Mouse (Mus musculus) bone marrow macrophage, adult 2 months (primary cell): Measurements from ENCODE around the gene Cdcp1. TPM values are rescaled to one million over a fixed set of nuclear protein-coding genes. Genes with fewer than 3 reads are reported as not detected.

Source experiments
- H3K27ac ChIP-seq: 2 replicates; pipeline ENCODE4 v1.5.1; 2012; ENCODE audit warnings: low read depth, low read length; ENCODE audit not compliant: insufficient read depth
- H3K4me1 ChIP-seq: 2 replicates; pipeline ENCODE4 v1.6.1; 2012; ENCODE audit warnings: low read length; ENCODE audit not compliant: control insufficient read depth, insufficient read depth
- H3K4me3 ChIP-seq: 2 replicates; pipeline ENCODE4 v1.5.1; 2012; ENCODE audit warnings: mild to moderate bottlenecking, low read length, moderate library complexity; ENCODE audit not compliant: insufficient read depth
- CTCF ChIP-seq: IDR thresholded peaks from 2 replicates; pipeline ENCODE4 v1.5.1; 2012; ENCODE audit warnings: low read depth, mild to moderate bottlenecking, low read length, moderate library complexity
- POLR2A ChIP-seq: IDR thresholded peaks from 2 replicates; pipeline ENCODE4 v1.6.1; 2012; ENCODE audit warnings: mild to moderate bottlenecking, low read depth, low read length, borderline replicate concordance
- polyA plus RNA-seq: library from polyadenylated mRNA; stranded (reverse); fragments of >200 nt; gene quantifications from 2 replicates; pipeline ENCODE4 v1.2.4, GENCODE M21; 2012; ENCODE audit not compliant: missing spikeins, insufficient read depth, insufficient read length

Cdcp1 gene
- polyA plus RNA-seq, 1 experiment: not detected

DNA sequence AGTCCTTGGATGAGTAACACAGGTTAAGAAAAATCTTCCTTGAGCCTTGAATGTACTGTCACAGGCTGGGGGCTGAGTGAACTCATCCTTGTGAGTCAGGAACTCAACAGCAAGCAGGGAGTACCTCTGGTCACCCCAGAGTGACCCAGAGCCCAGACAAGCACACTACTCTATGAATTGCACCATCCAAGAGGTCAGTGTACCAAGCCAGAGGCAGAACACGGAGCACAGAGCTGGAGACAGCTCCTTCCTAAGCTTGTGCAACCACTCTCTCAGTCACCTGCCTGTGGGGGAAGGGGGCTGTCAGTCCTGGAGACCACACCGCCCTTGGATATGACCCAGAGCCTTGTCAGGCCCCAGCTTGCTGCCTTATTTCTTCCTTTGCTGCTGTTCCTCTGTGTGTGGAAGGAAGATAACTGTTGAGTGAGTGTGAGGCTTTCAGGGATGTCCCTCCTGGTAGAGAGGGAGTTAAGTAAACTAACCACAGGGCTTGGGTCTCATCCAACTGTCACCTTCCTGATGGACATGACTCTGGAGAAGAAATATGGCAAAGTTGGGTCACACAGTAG lies 9.1 kb upstream of the Cdcp1 start:
- Histone ChIP-seq H3K4me1 (no peaks in the 10 kb centered on the region), H3K27ac (no peak overlapping the region), H3K4me3 (no peak overlapping the region)
- TF ChIP-seq CTCF (no peak), POLR2A (no peak)

DNA sequence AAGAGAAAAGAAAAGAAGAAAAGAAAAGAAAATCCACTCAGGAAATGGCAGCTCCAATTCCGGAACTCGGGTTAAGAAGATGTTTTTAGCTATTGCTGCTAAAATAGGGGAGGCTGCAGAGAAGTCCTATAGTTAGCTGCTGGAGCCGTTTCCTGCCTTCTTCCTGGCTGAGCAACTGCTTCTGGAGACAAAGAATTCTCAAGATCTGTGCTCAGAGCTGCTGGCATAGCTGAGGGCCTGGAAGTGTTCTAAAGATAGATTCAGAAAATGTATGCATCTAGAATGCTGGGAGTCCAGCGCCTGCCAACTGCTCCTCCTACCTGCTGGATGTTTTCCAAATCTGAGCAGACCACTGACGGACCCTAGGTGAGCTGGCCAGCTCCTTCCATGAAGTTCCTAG lies 4.0 kb upstream of the Cdcp1 start:
- Histone ChIP-seq H3K4me3 (no peak overlapping the region), H3K27ac (no peak overlapping the region), H3K4me1 (no peaks in the 10 kb centered on the region)
- TF ChIP-seq CTCF: no peak
- TF ChIP-seq POLR2A: no peak

- TF ChIP-seq POLR2A (no peak), CTCF (no peak)
- Histone ChIP-seq H3K4me3 (no peak overlapping the region), H3K4me1 (no peaks in the 10 kb centered on the region), H3K27ac (no peak overlapping the region)
Observed at GRCm38 (mm10) chr9:123213371-123213770, 2.5 kb downstream of the Cdcp1 start.

- TF ChIP-seq CTCF (no peak), POLR2A (no peak)
- H3K4me3 ChIP-seq: no peak overlapping the region
- H3K4me1 ChIP-seq: no peaks in the 10 kb centered on the region
- no peak overlapping the region for H3K27ac ChIP-seq
Observed at GRCm38 (mm10) chr9:123207895-123208294, 7.9 kb downstream of the Cdcp1 start.

- Histone ChIP-seq H3K27ac (no peak overlapping the region), H3K4me3 (no peak overlapping the region), H3K4me1 (no peaks in the 10 kb centered on the region)
- TF ChIP-seq POLR2A: no peak
- TF ChIP-seq CTCF: no peak
Observed at GRCm38 (mm10) chr9:123206948-123207347, 8.9 kb downstream of the Cdcp1 start.

DNA sequence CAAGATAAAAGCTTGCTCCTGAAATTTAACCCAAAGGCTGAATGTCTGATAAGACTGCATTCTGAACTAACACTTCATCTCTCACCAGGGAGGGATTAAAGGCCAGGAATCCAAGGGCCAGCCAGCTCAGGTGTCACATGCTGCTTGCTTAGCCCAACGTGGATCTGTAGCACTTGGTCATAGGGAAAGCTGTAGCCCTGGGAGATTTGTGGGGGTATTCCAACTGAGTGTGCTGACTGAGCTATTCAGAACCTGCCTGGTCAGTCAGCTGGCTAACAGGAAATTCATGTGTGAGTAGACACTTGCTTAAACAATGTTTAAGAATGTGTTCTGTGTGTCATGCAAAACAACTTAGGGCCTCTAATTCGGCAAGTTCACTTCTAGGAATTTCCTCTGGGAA lies 9.3 kb downstream of the Cdcp1 start:
- no peak overlapping the region for H3K27ac ChIP-seq
- no peak overlapping the region for H3K4me3 ChIP-seq
- TF ChIP-seq CTCF (no peak), POLR2A (no peak)
- H3K4me1 ChIP-seq: no peaks in the 10 kb centered on the region

GRCm38 (mm10) chr9:123200116-123200515 lies 15.7 kb downstream of the Cdcp1 start:
- no peak for TF ChIP-seq POLR2A
- no peak for TF ChIP-seq CTCF
- H3K27ac ChIP-seq: no peak overlapping the region

DNA sequence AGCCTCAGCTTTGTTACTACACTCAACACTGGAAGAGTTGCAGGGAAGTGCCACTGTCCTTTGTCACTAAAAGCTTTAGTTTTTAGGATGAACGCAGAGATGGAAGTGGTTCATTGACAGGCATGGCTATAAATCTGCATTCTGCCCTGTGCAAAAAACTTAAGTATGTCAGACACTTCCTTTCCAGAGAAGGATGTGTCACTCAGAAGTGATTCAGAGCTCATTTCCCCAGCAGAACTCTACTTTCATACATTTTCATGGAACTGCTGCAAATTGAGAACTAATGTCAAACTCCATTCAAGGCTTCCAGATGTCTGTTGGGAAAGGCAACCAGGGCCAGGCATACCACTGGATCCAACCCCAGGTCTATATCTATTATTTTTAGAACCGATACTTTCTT lies 27.6 kb downstream of the Cdcp1 start:
- peak overlapping the region; percentile 75 for H3K27ac ChIP-seq
- H3K4me1 ChIP-seq: peaks cover 41% of the 10 kb centered on the region
- TF ChIP-seq CTCF (no peak), POLR2A (no peak)
- H3K4me3 ChIP-seq: no peak overlapping the region

More at GRCm38 (mm10) chr9:123200116-123200515, 15.7 kb downstream of the Cdcp1 start:
- H3K4me1 ChIP-seq: no peaks in the 10 kb centered on the region
- H3K4me3 ChIP-seq: no peak overlapping the region

- Histone ChIP-seq H3K4me3 (no peak overlapping the region), H3K27ac (peak overlapping the region; percentile 75)
Observed at GRCm38 (mm10) chr9:123187589-123187988, 28.2 kb downstream of the Cdcp1 start.

DNA sequence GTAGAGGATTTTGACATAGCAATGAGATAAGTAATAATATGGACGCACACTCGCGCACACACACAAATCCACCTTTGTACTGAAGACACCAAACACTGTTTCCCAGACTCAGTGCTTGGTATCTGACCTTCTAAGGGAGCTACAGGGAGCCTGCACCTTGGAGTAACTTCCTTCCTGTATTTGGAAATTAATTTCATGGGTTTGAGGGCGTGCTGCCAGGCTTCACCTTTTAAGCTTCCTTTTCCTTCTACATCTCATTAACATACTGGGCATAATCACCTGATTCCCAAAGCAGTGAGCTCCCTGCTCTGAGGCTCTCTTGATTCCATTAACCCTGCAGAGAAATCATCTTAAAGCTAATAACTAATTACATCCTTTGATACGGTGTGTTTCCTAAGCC lies 29.7 kb downstream of the Cdcp1 start:
- peaks cover 41% of the 10 kb centered on the region for H3K4me1 ChIP-seq
- no peak overlapping the region for H3K27ac ChIP-seq
- no peak for TF ChIP-seq POLR2A
- no peak for TF ChIP-seq CTCF
- H3K4me3 ChIP-seq: no peak overlapping the region

More at GRCm38 (mm10) chr9:123187589-123187988, 28.2 kb downstream of the Cdcp1 start:
- peaks cover 41% of the 10 kb centered on the region for H3K4me1 ChIP-seq
- TF ChIP-seq POLR2A (no peak), CTCF (no peak)

GRCm38 (mm10) chr9:123185546-123185945 lies 30.3 kb downstream of the Cdcp1 start:
- Histone ChIP-seq H3K27ac (no peak overlapping the region), H3K4me1 (peaks cover 41% of the 10 kb centered on the region)

More at GRCm38 (mm10) chr9:123185546-123185945, 30.3 kb downstream of the Cdcp1 start:
- no peak overlapping the region for H3K4me3 ChIP-seq
- TF ChIP-seq CTCF: no peak
- TF ChIP-seq POLR2A: no peak
